Mouse (Mus musculus) cerebellum, postnatal 4 days (tissue): Measurements from ENCODE around the gene Tex261.
A peak's percentile ranks its signal among the peaks of the same experiment; 100 is the strongest.
"Not testable (repeated sequence)": the region's sequence is repeated elsewhere in the genome, so short reads cannot be mapped to it uniquely, and the experiment has no call there.

Experiments
- DNase-seq, 2 experiments: peaks; one replicate each; pipeline ENCODE4 v3.0.0; 2022; ENCODE audit warnings: low spot score in 2 of 2, mixed read lengths in 1 of 2

The Tex261 gene

GRCm38 (mm10) chr6:83775638-83776293, at the start of gene Tex261:
Gene Tex261, minus strand, starts transcription at chr6:83775813.
- DNase-seq: peak; percentile 84 to 91

- DNase-seq: no peak
These were observed 46.2 kb upstream of the Tex261 start for GRCm38 (mm10) chr6:83821856-83822255.

GRCm38 (mm10) chr6:83820727-83821515, 45.3 kb upstream of the Tex261 start:
- no peak for DNase-seq

GRCm38 (mm10) chr6:83818996-83819395, 43.4 kb upstream of the Tex261 start:
- no peak for DNase-seq

- DNase-seq: no peak
These were observed 40.2 kb upstream of the Tex261 start for GRCm38 (mm10) chr6:83815801-83816200.

GRCm38 (mm10) chr6:83802846-83803245, 27.2 kb upstream of the Tex261 start:
- DNase-seq: no peak

GRCm38 (mm10) chr6:83802033-83802432, 26.4 kb upstream of the Tex261 start:
- no peak for DNase-seq

- no peak for DNase-seq
These were observed 21.1 kb upstream of the Tex261 start for GRCm38 (mm10) chr6:83796686-83797085.

GRCm38 (mm10) chr6:83795492-83795900, 19.9 kb upstream of the Tex261 start:
- no peak for DNase-seq

- peak; percentile 87 to 94 for DNase-seq
These were observed 19.2 kb upstream of the Tex261 start, which contains the start of gene Nagk for GRCm38 (mm10) chr6:83794760-83795296. Gene Nagk, plus strand, starts transcription at chr6:83794982.

- DNase-seq: no peak
These were observed 15.8 kb upstream of the Tex261 start for GRCm38 (mm10) chr6:83791251-83791890.

- not testable (repeated sequence) for DNase-seq
These were observed 14.9 kb upstream of the Tex261 start for GRCm38 (mm10) chr6:83790533-83790932.

GRCm38 (mm10) chr6:83788554-83788953, 12.9 kb upstream of the Tex261 start:
- DNase-seq: no peak

- DNase-seq: no peak
These were observed 10.8 kb upstream of the Tex261 start for GRCm38 (mm10) chr6:83786426-83786825.

GRCm38 (mm10) chr6:83779026-83779425, 3.4 kb upstream of the Tex261 start:
- DNase-seq: peak in 1 of 2 experiments; percentile 40

- no peak for DNase-seq
These were observed 2.7 kb upstream of the Tex261 start for GRCm38 (mm10) chr6:83778306-83778705.

- DNase-seq: no peak
These were observed 641 bp downstream of the Tex261 start for GRCm38 (mm10) chr6:83774781-83775563.

- DNase-seq: no peak
These were observed 1.5 kb downstream of the Tex261 start for GRCm38 (mm10) chr6:83774126-83774525.

GRCm38 (mm10) chr6:83768485-83768884, 7.1 kb downstream of the Tex261 start:
- DNase-seq: no peak

GRCm38 (mm10) chr6:83766982-83767381, 8.6 kb downstream of the Tex261 start:
- no peak for DNase-seq

GRCm38 (mm10) chr6:83762880-83763431, 12.7 kb downstream of the Tex261 start:
- DNase-seq: no peak
